Mouse (Mus musculus): ENCODE results near the gene Pik3r2. TPM values are rescaled to one million over a fixed set of nuclear protein-coding genes. Genes with fewer than 3 reads are reported as not detected.

Gene Pik3r2
- polyA plus RNA-seq, 1 experiment from 2014 or later, result 56.8 TPM

DNA sequence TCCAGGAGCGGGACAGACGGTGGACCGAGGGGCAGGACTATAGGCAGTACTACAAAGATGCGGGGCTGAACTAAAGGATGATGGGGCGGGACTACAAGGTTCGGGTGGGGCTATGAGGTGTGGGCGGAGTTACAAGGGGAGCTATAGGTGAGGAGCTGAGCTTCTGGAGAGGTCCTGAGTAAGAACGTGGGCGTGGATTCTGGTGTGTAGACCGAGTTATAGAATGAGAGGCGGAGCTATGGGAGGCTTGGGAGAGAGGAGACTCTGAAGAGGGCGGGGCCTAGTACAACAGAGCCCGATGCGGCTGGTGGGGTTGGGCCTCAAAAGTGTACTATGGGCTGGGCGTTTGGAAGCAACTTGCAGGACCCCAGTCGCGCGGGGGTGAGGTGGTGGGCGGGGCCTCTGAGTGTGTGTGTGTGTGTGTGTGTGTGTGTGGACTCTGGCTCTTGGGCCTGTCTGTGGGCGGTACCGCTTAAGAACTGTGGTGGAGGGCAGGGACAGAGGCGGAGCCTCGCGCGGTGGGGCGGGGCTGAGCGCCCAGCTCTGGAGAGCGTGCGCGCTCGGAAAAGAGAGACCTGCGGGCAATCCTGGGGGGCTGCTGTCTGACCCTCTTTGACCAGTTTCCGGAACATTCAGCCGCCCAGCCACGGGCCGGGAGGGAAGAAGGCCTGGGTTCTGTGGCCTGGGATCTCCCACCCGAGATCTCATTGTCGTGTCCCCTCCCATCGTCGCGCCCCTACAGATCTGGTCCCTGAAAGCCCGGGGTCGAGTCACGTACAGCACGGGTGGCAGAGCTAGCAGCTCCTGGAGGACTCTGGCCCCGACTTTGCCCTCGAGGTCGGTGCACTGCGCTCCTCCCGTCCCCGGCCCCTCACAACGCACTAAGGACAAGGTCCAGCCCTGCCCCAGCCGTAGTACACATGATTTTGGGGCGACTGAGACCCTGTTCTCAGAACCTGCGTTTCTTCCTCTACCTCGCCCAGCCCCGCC is 20.9 kb upstream of the Pik3r2 start:
- Histone ChIP-seq H3K9me3 (no peaks in the 10 kb centered on the region), H3K4me2 (peak overlapping the region; percentile 95), H3K4me3 (peak overlapping the region; percentile 55), H3K9ac (peak overlapping the region; percentile 44), H3K4me1 (peaks cover 36% of the 10 kb centered on the region), H3K27ac (no peak overlapping the region), H3K27me3 (peaks cover 63% of the 10 kb centered on the region), H3K36me3 (no peaks in the 10 kb centered on the region)
- ATAC-seq (ENCODE audit: borderline replicate concordance, extremely low read depth, low FRiP score, low TSS enrichment), result peak; percentile 85
- under 1% methylated on average over 53 of the region's 57 CpGs for WGBS

DNA sequence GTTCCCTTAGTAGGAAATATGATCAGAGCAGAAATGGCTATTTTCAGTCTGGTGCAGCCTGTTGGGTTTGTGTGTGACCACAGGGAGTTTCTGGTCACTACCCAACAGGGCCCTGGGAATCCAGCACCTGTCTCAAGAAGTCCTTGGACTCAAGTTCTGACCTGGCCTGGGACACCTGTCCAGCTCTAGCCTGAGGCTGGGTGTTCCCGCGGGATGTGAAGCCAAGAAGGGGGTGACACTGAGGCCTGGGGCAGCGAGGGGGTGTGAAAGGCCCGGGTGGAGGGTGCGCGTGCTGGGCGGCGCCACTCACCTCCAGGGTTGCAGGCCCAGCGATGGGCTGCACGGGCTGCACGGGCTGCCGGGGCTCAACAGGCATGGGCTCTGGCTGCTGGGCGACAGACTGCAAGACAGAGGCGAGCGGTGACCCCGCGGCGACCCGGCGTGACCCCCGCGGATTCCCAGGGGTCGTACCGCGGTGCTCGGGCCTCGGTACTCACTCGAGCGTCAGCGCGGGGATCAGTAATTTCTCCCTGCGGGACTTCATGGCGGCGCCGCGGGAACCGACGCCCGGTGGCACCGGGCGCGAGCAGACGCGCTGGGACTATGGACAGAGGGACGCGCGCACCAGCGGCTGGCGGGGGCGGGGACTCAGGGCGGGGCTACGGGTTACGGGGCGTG is 20.0 kb upstream of the Pik3r2 start:
- Histone ChIP-seq H3K27ac (peak overlapping the region; percentile 39; the same call in 1 of the 2 replicates), H3K4me1 (peaks cover 41% of the 10 kb centered on the region), H3K36me3 (no peaks in the 10 kb centered on the region), H3K27me3 (peaks cover 55% of the 10 kb centered on the region), H3K9me3 (no peaks in the 10 kb centered on the region), H3K9ac (peak overlapping the region; percentile 56), H3K4me3 (peak overlapping the region; percentile 55), H3K4me2 (peak overlapping the region; percentile 95)
- ATAC-seq (ENCODE audit: borderline replicate concordance, extremely low read depth, low FRiP score, low TSS enrichment), result no peak
- 4% methylated on average over 54 of the region's 54 CpGs for WGBS

DNA sequence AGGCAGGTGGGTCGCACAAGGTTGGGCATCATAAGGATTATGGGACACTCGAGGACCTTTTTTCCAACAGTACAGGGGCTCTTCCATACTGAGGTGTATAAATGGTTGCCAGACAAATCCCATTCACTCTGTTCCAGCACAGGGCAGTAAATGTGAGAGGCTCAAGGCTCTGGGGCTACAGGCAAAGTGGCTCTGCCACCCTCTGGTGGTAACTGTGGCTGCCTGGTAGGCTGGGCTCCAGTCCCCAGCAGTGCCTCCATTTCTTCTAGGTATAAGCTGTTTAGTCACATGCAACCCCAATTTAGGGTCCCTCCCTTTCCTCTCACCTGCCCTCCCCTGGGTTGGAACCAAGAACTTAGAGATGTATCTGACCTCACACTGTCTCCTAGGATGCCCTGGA is 18.9 kb upstream of the Pik3r2 start:
- no peak for ATAC-seq (ENCODE audit: borderline replicate concordance, extremely low read depth, low FRiP score, low TSS enrichment)
- 86% methylated on average over 2 of the region's 2 CpGs for WGBS
- Histone ChIP-seq H3K27me3 (peaks cover 46% of the 10 kb centered on the region), H3K4me2 (no peak overlapping the region), H3K27ac (no peak overlapping the region), H3K9ac (no peak overlapping the region), H3K4me3 (no peak overlapping the region), H3K36me3 (no peaks in the 10 kb centered on the region), H3K4me1 (peaks cover 52% of the 10 kb centered on the region), H3K9me3 (no peaks in the 10 kb centered on the region)

DNA sequence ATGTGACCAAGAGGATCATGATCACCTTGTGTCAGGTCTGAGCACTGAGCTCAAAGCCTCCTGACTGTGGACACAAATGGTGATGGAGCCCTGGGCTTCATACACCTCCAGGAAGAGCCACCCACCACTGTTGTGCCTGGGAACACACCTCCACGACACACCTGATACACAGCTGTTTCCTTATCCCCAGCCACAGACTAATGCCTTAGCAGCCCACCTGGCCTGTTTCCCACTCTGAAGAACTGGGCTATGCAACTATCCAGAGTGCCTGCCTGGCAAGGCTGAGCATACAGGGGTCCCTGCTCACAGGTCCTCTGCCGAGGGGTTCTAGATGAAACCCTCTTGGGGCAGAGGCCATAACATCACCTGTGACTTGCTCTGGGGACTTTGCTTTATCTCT is 17.7 kb upstream of the Pik3r2 start:
- no peak for ATAC-seq (ENCODE audit: borderline replicate concordance, extremely low read depth, low FRiP score, low TSS enrichment)
- Histone ChIP-seq H3K27ac (no peak overlapping the region), H3K9ac (no peak overlapping the region), H3K4me1 (peaks cover 55% of the 10 kb centered on the region), H3K9me3 (no peaks in the 10 kb centered on the region), H3K27me3 (peaks cover 34% of the 10 kb centered on the region), H3K36me3 (0 out of 2 replicates have a peak, but pooled peaks cover 4% of the 10 kb centered on the region), H3K4me2 (no peak overlapping the region), H3K4me3 (no peak overlapping the region)
- WGBS, result 76% methylated on average over 2 of the region's 2 CpGs

DNA sequence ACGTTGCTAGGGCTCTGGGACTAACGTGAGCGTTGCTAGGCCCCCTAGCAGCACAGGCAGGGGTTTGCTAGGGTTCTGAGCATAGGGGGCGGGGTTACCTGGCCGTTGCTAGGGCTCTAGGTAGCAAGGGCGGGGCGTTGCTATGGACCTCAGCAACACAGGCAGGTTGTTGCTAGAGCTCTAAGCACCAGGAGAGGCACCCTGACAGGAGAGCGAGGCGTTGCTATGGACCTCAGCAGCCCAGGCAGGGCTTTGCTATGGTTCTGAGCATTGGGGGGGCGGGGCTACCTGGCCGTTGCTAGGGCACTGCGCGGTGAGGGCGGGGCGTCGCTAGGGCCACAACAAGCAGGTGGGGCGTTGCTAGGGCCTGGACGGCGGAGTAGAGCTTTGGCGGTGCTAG is 16.2 kb upstream of the Pik3r2 start:
- Histone ChIP-seq H3K36me3 (peaks cover 8% of the 10 kb centered on the region; the same call in 1 of the 2 replicates), H3K9me3 (no peaks in the 10 kb centered on the region), H3K27me3 (peaks cover 19% of the 10 kb centered on the region; the same call in 1 of the 2 replicates), H3K4me1 (peaks cover 58% of the 10 kb centered on the region), H3K4me2 (peak overlapping the region; percentile 93), H3K9ac (peak overlapping the region; percentile 98; the same call in 1 of the 2 replicates), H3K4me3 (peak overlapping the region; percentile 86), H3K27ac (peak overlapping the region; percentile 90)
- WGBS, result under 1% methylated on average over 20 of the region's 20 CpGs
- peak; percentile 48 for ATAC-seq (ENCODE audit: borderline replicate concordance, extremely low read depth, low FRiP score, low TSS enrichment)

DNA sequence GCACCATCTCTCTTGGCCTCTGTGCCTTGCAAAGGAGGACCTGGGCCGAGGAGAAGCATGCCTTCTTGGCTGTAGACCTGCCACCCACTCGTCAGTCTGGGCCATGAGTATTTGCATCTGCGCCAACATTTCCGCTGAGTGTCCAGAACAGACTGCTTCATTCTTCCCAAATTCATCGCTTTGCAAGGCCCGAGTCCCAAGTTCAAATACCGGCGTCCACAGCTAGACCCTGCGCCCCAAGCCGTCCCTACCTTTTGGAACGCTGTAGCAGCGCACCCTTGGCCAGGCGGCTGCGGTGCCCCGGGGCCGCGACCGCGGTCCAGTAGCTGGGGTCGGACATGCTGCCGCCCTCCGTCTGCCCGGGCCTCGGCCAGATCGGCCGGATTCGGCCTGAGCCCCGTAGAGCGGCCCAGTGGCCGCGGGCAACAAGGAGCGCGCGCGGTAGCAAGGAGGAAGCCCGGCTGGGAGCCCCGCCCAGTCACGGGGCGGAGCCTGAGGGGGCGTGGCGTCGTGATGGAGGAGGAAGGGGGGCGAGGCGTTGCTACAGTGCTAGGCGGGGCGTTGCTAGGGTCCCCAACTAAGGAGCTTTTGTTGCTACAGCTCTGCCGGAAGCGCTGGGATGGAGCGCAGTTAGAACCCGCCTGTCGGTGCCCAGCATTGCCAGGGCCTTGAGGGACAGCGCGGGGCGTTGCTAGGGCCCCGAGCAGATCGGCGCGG is 15.6 kb upstream of the Pik3r2 start:
- WGBS, result 2% methylated on average over 58 of the region's 58 CpGs
- Histone ChIP-seq H3K4me3 (peak overlapping the region; percentile 86), H3K9me3 (no peaks in the 10 kb centered on the region), H3K27me3 (peaks cover 18% of the 10 kb centered on the region; the same call in 1 of the 2 replicates), H3K9ac (peak overlapping the region; percentile 98), H3K4me1 (peaks cover 56% of the 10 kb centered on the region), H3K27ac (peak overlapping the region; percentile 90), H3K36me3 (peaks cover 12% of the 10 kb centered on the region), H3K4me2 (peak overlapping the region; percentile 93)
- ATAC-seq (ENCODE audit: borderline replicate concordance, extremely low read depth, low FRiP score, low TSS enrichment), result peak; percentile 80

DNA sequence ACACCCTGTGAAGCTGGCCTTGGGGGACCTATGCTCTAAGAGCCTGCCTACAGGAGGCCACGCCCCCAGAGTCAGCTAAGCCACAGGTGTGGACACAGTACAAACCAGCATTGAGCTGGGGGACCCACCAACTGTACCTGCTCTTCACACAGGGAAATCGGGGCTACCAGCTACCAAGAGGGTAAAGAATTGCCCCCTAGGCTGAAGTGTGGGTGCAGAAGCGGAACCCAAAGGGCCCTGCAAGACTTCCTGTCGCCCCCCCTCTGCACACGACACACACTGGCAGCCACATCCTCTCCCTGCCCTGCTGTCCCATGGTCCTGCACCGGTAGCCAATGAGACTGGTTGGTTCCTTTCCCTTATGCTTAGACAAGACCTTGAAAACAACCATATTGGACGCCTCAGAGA is 14.8 kb upstream of the Pik3r2 start:
- H3K4me1 ChIP-seq, result peaks cover 51% of the 10 kb centered on the region
- H3K27me3 ChIP-seq, result peaks cover 18% of the 10 kb centered on the region; the same call in 1 of the 2 replicates
- ATAC-seq (ENCODE audit: borderline replicate concordance, extremely low read depth, low FRiP score, low TSS enrichment), result no peak
- H3K9me3 ChIP-seq, result no peaks in the 10 kb centered on the region
- H3K4me2 ChIP-seq, result peak overlapping the region; percentile 93
- peaks cover 19% of the 10 kb centered on the region for H3K36me3 ChIP-seq
- WGBS, result 45% methylated on average over 7 of the region's 7 CpGs
- H3K27ac ChIP-seq, result 0 out of 2 replicates have a peak overlapping the region, but pooled peaks have one; percentile 90
- H3K4me3 ChIP-seq, result peak overlapping the region; percentile 86
- peak overlapping the region; percentile 98 for H3K9ac ChIP-seq

DNA sequence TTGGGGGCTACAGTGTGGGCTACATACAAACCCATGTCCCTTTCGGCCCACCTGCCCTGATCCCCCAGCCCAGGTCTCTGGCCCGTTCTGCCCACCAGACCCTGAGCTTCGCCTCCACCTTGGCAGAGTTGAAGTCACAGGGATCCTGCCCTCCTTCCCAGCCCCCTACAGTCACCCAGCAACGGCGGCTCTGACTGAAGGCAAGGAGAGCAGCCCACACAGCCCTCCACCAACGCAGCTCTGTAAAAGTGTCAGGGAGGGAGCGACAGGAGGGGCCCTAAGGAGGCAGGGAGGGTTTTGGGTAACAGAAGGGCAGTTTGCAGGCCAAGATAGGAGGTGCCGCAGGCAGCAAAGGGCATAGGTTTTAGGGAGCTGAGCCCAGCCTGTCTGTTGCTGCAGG is 14.3 kb upstream of the Pik3r2 start:
- Histone ChIP-seq H3K4me3 (peak overlapping the region; percentile 86), H3K9me3 (no peaks in the 10 kb centered on the region), H3K4me2 (peak overlapping the region; percentile 93), H3K27me3 (peaks cover 18% of the 10 kb centered on the region; the same call in 1 of the 2 replicates), H3K9ac (peak overlapping the region; percentile 25; the same call in 1 of the 2 replicates), H3K4me1 (peaks cover 48% of the 10 kb centered on the region), H3K27ac (no peak overlapping the region), H3K36me3 (peaks cover 22% of the 10 kb centered on the region)
- 47% methylated on average over 8 of the region's 8 CpGs for WGBS
- no peak for ATAC-seq (ENCODE audit: borderline replicate concordance, extremely low read depth, low FRiP score, low TSS enrichment)

DNA sequence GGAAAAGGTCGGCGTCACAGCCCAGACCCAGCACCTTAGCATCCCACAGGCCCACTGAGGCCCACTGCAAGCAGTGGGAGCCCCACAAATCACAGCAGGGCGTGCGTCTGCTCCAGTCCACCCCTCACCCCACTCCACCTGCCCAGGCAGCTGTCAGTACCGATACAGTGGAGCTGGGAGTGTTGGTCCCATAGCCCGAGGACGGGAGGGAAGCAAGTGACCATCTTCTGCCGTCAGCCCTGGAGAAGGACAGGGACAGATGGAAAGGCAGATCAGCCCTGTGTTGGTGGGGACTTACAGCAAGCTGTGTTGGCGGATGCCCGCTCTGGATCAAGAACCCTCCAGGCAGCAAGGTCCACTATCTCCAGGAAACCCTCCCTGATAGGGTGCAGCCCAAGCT is 12.5 kb upstream of the Pik3r2 start:
- Histone ChIP-seq H3K36me3 (peaks cover 35% of the 10 kb centered on the region), H3K9ac (no peak overlapping the region), H3K4me3 (no peak overlapping the region), H3K27ac (no peak overlapping the region), H3K9me3 (no peaks in the 10 kb centered on the region), H3K4me2 (no peak overlapping the region), H3K27me3 (peaks cover 6% of the 10 kb centered on the region; the same call in 1 of the 2 replicates), H3K4me1 (peaks cover 48% of the 10 kb centered on the region)
- no peak for ATAC-seq (ENCODE audit: borderline replicate concordance, extremely low read depth, low FRiP score, low TSS enrichment)
- 80% methylated on average over 10 of the region's 10 CpGs for WGBS

DNA sequence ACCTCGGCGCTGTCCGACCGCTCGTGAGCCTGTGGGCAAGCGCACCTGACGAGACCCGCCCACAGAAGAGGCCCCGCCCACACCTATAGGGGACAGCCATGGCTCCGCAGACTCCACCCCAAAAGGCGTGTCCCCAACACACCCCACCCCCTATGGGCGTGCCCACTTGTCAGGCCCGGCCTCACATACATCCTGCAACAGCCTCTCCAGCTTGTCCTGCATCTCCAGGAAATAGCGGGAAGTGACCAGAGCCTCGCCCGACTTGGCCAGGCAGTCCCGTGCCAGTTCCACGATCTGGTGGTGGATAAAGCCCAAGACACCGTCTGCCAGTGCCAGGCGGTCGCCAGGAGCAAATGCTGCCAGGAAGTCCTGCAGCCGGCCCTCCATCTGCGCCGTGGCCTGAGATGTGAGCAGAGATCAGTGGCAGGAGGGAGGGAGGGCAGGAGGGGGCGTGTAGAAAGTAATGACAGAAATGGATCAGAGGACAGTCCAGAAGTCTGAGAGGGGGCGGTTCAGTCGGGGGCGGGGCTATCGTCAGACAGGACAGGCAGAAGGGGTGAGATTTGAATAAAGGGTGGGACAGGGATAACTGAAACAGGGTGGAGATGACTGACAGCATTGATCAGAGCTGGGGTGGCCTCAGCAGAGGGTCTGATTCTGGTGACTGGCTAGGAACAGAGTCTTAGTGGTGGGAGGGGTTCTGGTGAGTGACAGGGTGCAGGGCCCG is 11.6 kb upstream of the Pik3r2 start:
- peak overlapping the region; percentile 40 for H3K4me2 ChIP-seq
- peaks cover 40% of the 10 kb centered on the region for H3K4me1 ChIP-seq
- 0 out of 2 replicates have a peak, but pooled peaks have one; percentile 10 for ATAC-seq (ENCODE audit: borderline replicate concordance, extremely low read depth, low FRiP score, low TSS enrichment)
- no peak overlapping the region for H3K9ac ChIP-seq
- no peaks in the 10 kb centered on the region for H3K9me3 ChIP-seq
- H3K36me3 ChIP-seq, result peaks cover 43% of the 10 kb centered on the region
- no peak overlapping the region for H3K27ac ChIP-seq
- 0 out of 2 replicates have a peak overlapping the region, but pooled peaks have one; percentile 17 for H3K4me3 ChIP-seq
- 28% methylated on average over 30 of the region's 30 CpGs for WGBS
- no peaks in the 10 kb centered on the region; the same call in 1 of the 2 replicates for H3K27me3 ChIP-seq

DNA sequence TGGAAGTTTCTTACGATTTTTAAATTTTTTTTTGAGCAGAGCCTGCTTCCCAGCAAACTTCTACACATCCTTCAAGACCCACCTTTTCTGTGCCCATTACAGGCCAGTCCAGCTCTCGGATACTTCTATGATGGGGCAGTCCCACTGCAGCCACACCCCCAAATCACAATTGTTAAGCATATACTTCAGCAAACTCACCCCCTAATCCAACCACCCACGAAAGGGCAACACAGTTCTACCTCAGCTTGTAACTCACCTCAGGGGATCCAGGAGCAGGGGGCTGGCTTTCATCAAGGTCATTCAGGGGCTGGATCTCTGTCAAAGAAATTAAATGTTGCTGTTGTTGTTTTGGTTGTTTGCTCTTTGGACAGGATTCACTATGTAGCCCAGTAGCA is 10.5 kb upstream of the Pik3r2 start:
- no peak overlapping the region for H3K4me2 ChIP-seq
- peaks cover 47% of the 10 kb centered on the region for H3K36me3 ChIP-seq
- no peak for ATAC-seq (ENCODE audit: borderline replicate concordance, extremely low read depth, low FRiP score, low TSS enrichment)
- H3K4me3 ChIP-seq, result no peak overlapping the region
- H3K9me3 ChIP-seq, result no peaks in the 10 kb centered on the region
- peaks cover 33% of the 10 kb centered on the region for H3K4me1 ChIP-seq
- no peak overlapping the region for H3K9ac ChIP-seq
- 75% methylated on average over 3 of the region's 3 CpGs for WGBS
- no peak overlapping the region for H3K27ac ChIP-seq
- no peaks in the 10 kb centered on the region for H3K27me3 ChIP-seq
